Mouse (Mus musculus) adipocyte (in vitro differentiated cells): Measurements from ENCODE around the gene Dpp9.
A peak's percentile ranks its signal among the peaks of the same experiment; 100 is the strongest.

Experiments used
- DNase-seq: peaks from one replicate; pipeline ENCODE4 v3.0.0-alpha.2; 2016; ENCODE audit warnings: low spot score

The Dpp9 gene

GRCm38 (mm10) chr17:56182975-56183657 is 35.6 kb downstream of the Dpp9 start:
- DNase-seq: no peak

GRCm38 (mm10) chr17:56175416-56175815 is 43.3 kb downstream of the Dpp9 start:
- DNase-seq: no peak

GRCm38 (mm10) chr17:56173401-56174046 is 45.2 kb downstream of the Dpp9 start:
- no peak for DNase-seq

GRCm38 (mm10) chr17:56171881-56172280 is 46.8 kb downstream of the Dpp9 start:
- no peak for DNase-seq

- DNase-seq: no peak
Observed at GRCm38 (mm10) chr17:56171456-56171855, 47.2 kb downstream of the Dpp9 start.

GRCm38 (mm10) chr17:56170636-56171035 is 48.1 kb downstream of the Dpp9 start:
- no peak for DNase-seq

- DNase-seq: no peak
Observed at GRCm38 (mm10) chr17:56169830-56170229, 48.9 kb downstream of the Dpp9 start.

- DNase-seq: no peak
Observed at GRCm38 (mm10) chr17:56165671-56166070, 53.0 kb downstream of the Dpp9 start.

- DNase-seq: no peak
Observed at GRCm38 (mm10) chr17:56164510-56164909, 54.2 kb downstream of the Dpp9 start.

GRCm38 (mm10) chr17:56163523-56164102 is 55.1 kb downstream of the Dpp9 start:
- no peak for DNase-seq

- DNase-seq: peak; percentile 92
Observed at GRCm38 (mm10) chr17:56162231-56162774, 56.4 kb downstream of the Dpp9 start, which contains the start of gene Tnfaip8l1. Gene Tnfaip8l1 (plus strand): TSS chr17:56162477.

- DNase-seq: peak; percentile 71
Observed at GRCm38 (mm10) chr17:56159729-56160128, 59.0 kb downstream of the Dpp9 start.

GRCm38 (mm10) chr17:56153643-56154042 is 65.1 kb downstream of the Dpp9 start:
- peak; percentile 92 for DNase-seq

GRCm38 (mm10) chr17:56149897-56150296 is 68.8 kb downstream of the Dpp9 start:
- no peak for DNase-seq

GRCm38 (mm10) chr17:56148790-56149618 is 69.7 kb downstream of the Dpp9 start:
- DNase-seq: no peak

GRCm38 (mm10) chr17:56148280-56148679 is 70.4 kb downstream of the Dpp9 start:
- DNase-seq: no peak

GRCm38 (mm10) chr17:56147420-56147819 is 71.3 kb downstream of the Dpp9 start:
- no peak for DNase-seq

GRCm38 (mm10) chr17:56146131-56146530 is 72.6 kb downstream of the Dpp9 start:
- DNase-seq: no peak

- no peak for DNase-seq
Observed at GRCm38 (mm10) chr17:56144546-56144945, 74.2 kb downstream of the Dpp9 start.

- DNase-seq: no peak
Observed at GRCm38 (mm10) chr17:56141702-56142605, 76.8 kb downstream of the Dpp9 start.
